Mouse (Mus musculus) CD8-positive naive resting alpha-beta T cell, adult 2 months (primary cell): ENCODE results near the gene Cacnb4.

Experiments used
- DNase-seq, 2 experiments: peaks; one replicate each; pipeline ENCODE4 v3.0.0; 2022; ENCODE audit warnings: low read depth in 2 of 2, low spot score in 2 of 2

Gene Cacnb4

DNA sequence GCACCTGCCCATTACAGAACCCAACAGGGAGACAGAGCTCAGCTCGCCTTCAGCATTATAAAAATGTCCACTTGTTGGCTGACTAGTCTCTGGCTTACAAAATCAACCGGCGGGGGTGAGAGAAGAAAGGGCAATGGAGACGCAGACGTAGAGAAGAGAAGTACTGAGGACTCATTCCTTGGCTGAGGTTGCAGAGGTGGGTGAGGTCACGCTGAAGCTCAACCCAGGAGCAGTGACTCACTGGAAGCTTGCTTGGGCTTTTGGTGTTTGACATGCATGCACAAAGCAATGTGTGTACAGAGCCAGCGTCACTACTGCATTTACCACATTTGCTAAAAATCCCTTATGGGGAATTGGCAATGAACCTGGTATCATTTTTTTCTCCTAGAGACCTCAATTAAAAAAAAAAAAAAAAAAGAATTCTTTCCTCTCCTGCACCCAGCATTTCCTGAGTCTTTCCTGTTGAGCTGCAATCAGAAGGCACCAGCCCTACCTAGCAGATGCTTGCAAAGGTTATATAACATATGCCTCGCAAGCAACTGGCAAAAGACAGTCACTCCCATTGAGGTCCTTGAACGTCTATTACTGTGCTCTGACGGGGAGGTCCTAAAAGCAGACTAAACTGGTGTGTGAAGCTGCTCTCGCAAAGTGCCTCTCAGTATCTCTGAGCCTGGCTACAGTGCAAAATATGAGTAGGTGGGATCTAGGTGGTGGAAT, 150.6 kb downstream of the Cacnb4 start:
- DNase-seq: no peak

DNA sequence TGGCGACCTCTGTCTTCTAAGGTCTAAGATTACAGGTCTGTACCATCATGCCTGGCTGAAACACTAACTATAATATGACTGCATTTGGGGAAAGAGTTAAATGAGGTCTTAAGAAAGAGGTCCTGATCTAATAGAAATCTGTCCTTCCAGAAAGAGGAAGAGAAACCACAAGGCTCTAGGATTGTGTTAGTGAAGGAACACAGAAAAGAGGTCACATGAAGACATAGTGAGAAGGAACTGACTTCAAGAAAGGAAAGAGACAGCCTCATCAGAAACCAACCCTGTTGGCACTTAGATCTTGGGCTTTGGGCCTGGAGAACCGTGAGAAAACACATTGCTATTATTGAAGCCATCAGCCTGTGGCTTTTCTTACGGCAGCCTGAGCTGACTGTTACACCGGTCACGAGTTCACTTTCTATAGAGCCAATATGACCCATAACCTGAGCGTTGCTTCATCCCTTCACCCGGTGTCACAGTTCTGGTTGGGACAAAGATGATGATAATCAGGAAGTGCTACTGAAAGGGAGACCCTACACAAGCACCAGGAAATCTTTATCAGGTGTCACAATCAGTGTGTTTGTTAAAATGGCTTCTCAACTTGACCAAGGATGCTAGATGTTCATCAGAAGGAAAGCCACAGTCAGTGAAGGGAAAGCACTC, 153.4 kb downstream of the Cacnb4 start:
- DNase-seq: no peak

GRCm38 (mm10) chr2:52521012-52521411, 155.6 kb downstream of the Cacnb4 start:
- DNase-seq: no peak

DNA sequence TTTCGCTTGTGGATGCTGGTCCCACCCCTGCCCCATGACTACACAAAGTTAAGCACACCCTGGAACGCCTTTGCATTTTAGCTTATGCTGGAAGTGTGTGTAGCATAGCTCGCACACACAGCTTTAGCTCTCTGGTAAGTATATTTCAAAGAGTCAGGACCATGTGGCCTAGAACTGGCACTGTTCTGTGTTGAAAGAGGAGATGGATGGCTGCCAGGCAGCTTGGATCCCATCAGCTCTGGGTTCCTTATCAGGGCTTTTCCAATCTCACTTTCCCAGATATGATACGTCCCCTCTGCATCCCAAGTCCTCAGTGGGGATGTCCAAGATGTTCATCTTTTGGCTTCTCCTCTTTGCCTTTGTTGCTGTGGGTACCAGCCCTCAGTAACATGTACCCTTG, 157.9 kb downstream of the Cacnb4 start:
- no peak for DNase-seq

GRCm38 (mm10) chr2:52516534-52516933, 160.1 kb downstream of the Cacnb4 start:
- DNase-seq: no peak

- no peak for DNase-seq
Observed at GRCm38 (mm10) chr2:52512865-52513388, 163.7 kb downstream of the Cacnb4 start.

DNA sequence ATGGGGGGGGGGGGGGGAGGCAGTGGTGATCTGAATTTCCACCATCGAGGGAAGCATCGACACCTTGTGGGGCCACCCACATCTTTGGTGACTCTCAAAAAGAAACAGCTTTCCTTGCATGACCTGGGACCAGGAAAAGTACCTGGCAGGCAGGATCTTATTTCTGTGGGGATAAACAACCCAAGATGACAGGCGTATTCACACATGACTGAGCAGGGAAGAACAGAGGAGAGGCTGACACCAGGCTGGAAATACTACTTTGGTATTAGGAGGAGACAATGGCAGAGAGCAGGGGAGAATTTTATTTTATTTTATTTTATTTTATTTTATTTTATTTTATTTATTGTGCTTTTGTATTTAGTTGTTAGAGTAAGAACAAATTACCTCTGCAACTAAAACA, 164.4 kb downstream of the Cacnb4 start:
- no peak for DNase-seq

- DNase-seq: no peak
Observed at GRCm38 (mm10) chr2:52511799-52512198, 164.8 kb downstream of the Cacnb4 start.

- DNase-seq: no peak
Observed at GRCm38 (mm10) chr2:52509779-52510500, 166.7 kb downstream of the Cacnb4 start.

- DNase-seq: no peak
Observed at GRCm38 (mm10) chr2:52505164-52505563, 171.5 kb downstream of the Cacnb4 start.

GRCm38 (mm10) chr2:52504762-52505161, 171.9 kb downstream of the Cacnb4 start:
- DNase-seq: no peak

- no peak for DNase-seq
Observed at GRCm38 (mm10) chr2:52499849-52500262, 176.8 kb downstream of the Cacnb4 start.

DNA sequence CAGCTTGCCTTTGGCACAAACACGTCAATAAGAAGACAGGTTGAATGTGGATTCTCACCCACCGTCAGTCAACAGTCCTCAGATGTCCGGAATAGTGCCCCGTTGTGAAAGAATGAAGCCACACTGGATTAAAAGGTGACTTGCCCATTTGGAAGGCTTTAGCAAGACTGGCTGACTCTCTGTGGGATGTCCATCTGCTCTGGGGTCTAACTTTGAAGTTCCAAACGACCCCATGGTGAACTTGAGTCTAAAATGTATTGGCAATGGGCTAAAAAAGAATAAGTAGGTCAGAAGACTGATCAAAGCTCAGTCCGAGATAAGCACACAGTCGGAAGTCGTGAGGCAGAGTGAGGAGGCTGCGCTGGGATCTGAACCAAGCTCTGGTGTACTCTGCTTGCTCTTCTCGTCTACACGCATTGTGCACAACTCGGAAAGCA, 177.5 kb downstream of the Cacnb4 start:
- DNase-seq: no peak

- DNase-seq: no peak
Observed at GRCm38 (mm10) chr2:52495097-52495694, 181.4 kb downstream of the Cacnb4 start.

- DNase-seq: no peak
Observed at GRCm38 (mm10) chr2:52494274-52494673, 182.4 kb downstream of the Cacnb4 start.

DNA sequence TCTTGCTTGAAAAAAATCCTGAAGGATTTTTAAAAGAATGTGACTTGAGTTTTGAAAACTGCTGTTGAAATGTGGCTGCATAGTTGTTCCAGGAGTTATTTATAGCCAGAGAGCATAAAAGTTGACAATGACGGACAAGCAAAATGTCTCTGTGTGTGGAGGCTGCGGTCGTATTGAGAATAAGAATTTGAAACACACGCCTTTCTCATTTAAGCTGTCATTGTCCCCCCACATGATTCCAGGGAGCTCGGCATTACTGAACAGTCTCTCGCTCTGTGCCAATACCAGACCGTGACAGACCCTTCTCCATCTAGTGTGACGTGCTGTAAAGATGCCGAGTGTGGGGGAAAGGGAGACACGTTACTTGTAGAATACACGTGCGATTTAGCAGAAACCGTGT, 183.8 kb downstream of the Cacnb4 start:
- DNase-seq: no peak

DNA sequence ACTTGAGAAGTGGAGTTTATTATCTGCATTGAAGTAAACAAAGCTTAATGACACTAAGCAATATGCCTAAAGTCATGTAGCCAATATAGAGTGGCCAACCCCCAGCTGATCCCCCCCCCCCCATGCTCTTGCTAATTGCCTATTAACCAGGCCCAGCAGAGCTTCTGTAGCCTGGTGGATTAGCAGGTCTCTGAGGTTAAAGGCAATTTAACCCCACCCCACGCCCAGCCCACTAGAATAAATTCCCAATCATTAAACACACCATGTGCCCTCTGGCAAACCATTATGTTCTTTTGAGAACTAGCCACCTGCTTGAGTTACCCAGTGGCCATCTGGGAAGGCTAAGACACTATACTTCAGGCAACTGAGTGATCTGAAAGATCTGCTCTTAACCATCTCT, 186.8 kb downstream of the Cacnb4 start:
- no peak for DNase-seq

DNA sequence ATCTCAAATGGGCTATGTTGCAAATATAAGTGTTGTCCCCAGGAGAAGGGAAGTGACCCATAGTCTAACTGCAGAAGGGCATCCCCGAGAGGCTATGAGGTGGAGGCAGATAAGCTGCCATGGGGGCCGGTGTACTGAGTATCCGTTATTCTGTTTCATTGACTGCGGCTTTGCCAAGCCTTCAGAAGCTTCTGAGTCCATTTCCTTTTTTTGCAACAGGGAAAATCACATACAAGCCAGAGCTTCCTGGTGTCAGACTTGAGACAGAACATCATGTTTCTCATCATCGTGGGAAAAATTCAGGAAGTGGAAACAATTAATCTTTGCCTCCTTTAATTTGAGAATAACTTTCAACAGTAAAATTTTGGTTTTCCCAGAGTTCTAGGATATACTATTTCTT, 193.1 kb downstream of the Cacnb4 start:
- no peak for DNase-seq

DNA sequence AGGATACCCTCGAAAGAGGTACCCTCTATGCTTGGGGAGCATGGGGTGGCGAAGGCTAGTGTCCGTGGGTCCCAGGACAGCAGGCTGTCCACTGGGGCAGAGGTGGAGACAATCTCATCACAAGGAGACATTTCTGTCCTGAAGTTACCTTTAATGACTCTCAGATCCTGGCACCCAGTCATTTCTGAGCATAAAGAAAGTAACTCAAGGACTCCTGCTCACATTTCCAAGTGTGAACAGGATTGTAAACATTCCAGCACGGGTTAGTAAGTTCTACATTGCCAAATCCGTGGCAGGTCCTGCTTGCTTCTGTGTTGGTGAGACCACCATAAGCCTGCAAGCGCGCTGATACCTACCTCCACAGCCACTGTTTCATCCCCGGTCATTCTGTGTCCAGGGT, 196.2 kb downstream of the Cacnb4 start:
- no peak for DNase-seq

DNA sequence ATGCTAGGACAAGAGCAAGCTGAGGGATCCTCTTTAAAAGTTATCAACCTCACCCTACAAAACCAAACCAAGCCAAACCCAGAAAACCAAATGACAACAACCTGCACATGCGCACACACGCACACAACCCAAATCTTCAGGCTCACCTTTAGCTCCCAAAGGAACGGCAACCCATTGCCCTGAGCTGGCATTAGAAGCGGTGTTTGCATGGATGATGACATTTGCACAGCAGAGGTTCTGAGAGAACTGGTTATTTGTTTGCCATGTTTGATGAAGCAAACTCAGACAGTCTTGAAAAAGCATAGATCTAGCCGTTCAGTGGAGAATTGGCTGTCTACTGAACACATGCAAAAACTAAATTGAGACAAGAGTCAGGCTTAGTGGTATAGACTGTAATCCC, 198.1 kb downstream of the Cacnb4 start:
- DNase-seq: no peak

GRCm38 (mm10) chr2:52477550-52477907, 199.1 kb downstream of the Cacnb4 start:
- DNase-seq: no peak
